Mouse (Mus musculus) erythroblast, embryonic 14.5 days (primary cell): ENCODE data around the gene Ltn1. TPM values are rescaled to one million over a fixed set of nuclear protein-coding genes. Genes with fewer than 3 reads are reported as not detected.
A peak's percentile ranks its signal among the peaks of the same experiment; 100 is the strongest.

ENCODE experiments used
- H3K27me3 ChIP-seq: 2 replicates; pipeline ENCODE4 v1.6.1; 2012; ENCODE audit warnings: inconsistent platforms; ENCODE audit not compliant: control insufficient read depth
- H3K36me3 ChIP-seq: 2 replicates; pipeline ENCODE4 v1.6.1; 2012; ENCODE audit warnings: mild to moderate bottlenecking, inconsistent platforms; ENCODE audit not compliant: control insufficient read depth
- H3K4me1 ChIP-seq: 2 replicates; pipeline ENCODE4 v1.6.1; 2012; ENCODE audit warnings: inconsistent platforms; ENCODE audit not compliant: control insufficient read depth
- H3K4me3 ChIP-seq: replicated peaks from 2 replicates; pipeline ENCODE3; 2012; ENCODE audit warnings: moderate library complexity, mild to moderate bottlenecking, inconsistent platforms
- H3K9me3 ChIP-seq: 2 replicates; pipeline ENCODE4 v1.6.1; 2012; ENCODE audit warnings: low read length, inconsistent platforms, mixed read lengths; ENCODE audit not compliant: control insufficient read depth
- GATA1 ChIP-seq: IDR thresholded peaks from 2 replicates; pipeline ENCODE4 v1.6.1; 2012; ENCODE audit warnings: low read length, inconsistent platforms, mixed read lengths
- TAL1 ChIP-seq: IDR thresholded peaks from 3 replicates; pipeline ENCODE4 v1.6.1; 2012; ENCODE audit warnings: low read length, inconsistent platforms, mixed read lengths
- polyA plus RNA-seq: library from polyadenylated mRNA; stranded (reverse); fragments of >175 nt; gene quantifications from 2 replicates; pipeline ENCODE4 v1.2.3, GENCODE M21; 2012

The Ltn1 gene
- polyA plus RNA-seq: 0.04 and 0.07 TPM in 2 replicates

DNA sequence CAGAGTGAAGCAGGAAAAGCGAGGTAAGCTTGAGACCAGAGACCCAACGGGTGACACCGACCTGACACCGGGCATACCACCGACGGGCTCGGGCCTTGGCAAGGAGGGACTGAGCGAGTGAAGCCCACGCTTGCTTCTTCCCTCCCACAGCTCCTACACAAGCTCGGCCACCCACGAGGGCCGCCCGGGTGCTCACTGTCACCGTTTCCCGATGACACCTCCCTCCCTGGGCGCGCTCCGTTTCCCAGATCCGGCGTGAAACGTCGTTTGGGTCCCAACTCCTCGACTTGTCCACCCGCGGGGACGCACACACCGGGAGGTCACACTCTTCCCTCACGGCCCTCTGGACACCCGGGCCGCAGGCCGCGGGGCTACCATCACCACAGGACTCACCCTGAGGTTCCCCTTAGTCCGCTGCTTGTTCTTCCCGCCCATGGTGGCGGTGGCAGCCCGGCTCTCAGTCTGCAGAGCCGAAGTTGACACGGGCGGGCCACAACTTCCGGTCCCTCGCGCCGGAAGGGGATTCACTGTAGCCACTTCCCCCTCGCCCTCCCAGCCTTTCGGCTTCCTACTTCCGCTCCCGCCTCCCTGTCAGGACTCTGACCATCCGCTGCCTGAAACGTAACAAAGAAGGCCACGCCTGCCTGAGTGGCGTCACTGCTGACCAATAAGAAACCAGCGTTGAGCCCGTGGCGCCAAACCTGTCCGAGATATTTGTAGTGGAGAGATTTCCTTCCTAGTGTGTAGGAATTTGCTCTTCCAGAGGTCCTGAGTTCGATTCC lies at the start of gene Ltn1:
Ltn1 (minus strand) TSS at position 580 of the 782 bp plus-strand sequence.
- no peak for TF ChIP-seq TAL1
- no peak for TF ChIP-seq GATA1
- Histone ChIP-seq H3K36me3 (peaks cover 15% of the 10 kb centered on the region), H3K4me3 (peak within 1 kb of the TSS; percentile 83), H3K4me1 (peaks cover 36% of the 10 kb centered on the region), H3K9me3 (no peaks in the 10 kb centered on the region), H3K27me3 (no peaks in the 10 kb centered on the region)

GRCm38 (mm10) chr16:87470579-87470978 lies 38.2 kb upstream of the Ltn1 start:
- TF ChIP-seq GATA1 (no peak), TAL1 (no peak)
- no peaks in the 10 kb centered on the region for H3K9me3 ChIP-seq
- no peak overlapping the region for H3K4me3 ChIP-seq
- H3K27me3 ChIP-seq: no peaks in the 10 kb centered on the region
- no peaks in the 10 kb centered on the region for H3K4me1 ChIP-seq
- peaks cover 87% of the 10 kb centered on the region for H3K36me3 ChIP-seq

- no peaks in the 10 kb centered on the region for H3K9me3 ChIP-seq
- no peak for TF ChIP-seq GATA1
- TF ChIP-seq TAL1: no peak
- H3K4me3 ChIP-seq: no peak overlapping the region
- H3K36me3 ChIP-seq: peaks cover 45% of the 10 kb centered on the region
- H3K27me3 ChIP-seq: no peaks in the 10 kb centered on the region
- peaks cover 31% of the 10 kb centered on the region for H3K4me1 ChIP-seq
Observed at GRCm38 (mm10) chr16:87458752-87459151, 26.3 kb upstream of the Ltn1 start.

DNA sequence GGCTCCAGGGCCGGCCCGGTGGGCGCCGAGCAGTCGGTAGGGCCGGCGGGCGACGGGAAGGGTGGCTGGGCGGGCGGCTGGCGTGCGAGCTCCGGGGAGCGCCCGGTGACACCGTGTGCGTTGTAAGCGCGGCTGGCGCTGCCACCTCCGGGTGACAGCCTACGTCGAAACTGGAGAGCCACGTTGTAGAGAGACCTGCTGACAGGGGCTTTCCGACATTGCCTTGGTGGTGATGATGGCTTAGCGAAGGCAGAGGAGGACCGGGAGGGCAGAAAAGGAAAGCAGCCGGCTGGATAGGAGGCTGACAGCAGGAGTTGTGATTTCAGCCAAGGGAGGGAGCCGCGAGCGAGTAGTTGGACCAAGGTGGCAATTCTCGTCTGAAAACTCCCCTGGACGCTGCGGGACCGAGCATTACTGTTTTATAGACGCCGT lies 22.8 kb upstream of the Ltn1 start:
- peaks cover 13% of the 10 kb centered on the region for H3K36me3 ChIP-seq
- H3K4me3 ChIP-seq: peak overlapping the region; percentile 95
- H3K4me1 ChIP-seq: peaks cover 34% of the 10 kb centered on the region
- H3K9me3 ChIP-seq: peaks cover 2% of the 10 kb centered on the region; the same call in 1 of the 2 replicates
- no peaks in the 10 kb centered on the region; the same call in 1 of the 2 replicates for H3K27me3 ChIP-seq
- TF ChIP-seq TAL1 (no peak), GATA1 (no peak)

- Histone ChIP-seq H3K27me3 (no peaks in the 10 kb centered on the region; the same call in 1 of the 2 replicates), H3K36me3 (peaks cover 10% of the 10 kb centered on the region), H3K9me3 (peaks cover 2% of the 10 kb centered on the region; the same call in 1 of the 2 replicates), H3K4me1 (peaks cover 34% of the 10 kb centered on the region), H3K4me3 (peak within 1 kb of the TSS; percentile 95)
- TF ChIP-seq TAL1: no peak
- TF ChIP-seq GATA1: no peak
Observed at GRCm38 (mm10) chr16:87454419-87455179, 22.2 kb upstream of the Ltn1 start, which contains the start of gene Usp16. Usp16 (plus strand) TSS chr16:87454703.

DNA sequence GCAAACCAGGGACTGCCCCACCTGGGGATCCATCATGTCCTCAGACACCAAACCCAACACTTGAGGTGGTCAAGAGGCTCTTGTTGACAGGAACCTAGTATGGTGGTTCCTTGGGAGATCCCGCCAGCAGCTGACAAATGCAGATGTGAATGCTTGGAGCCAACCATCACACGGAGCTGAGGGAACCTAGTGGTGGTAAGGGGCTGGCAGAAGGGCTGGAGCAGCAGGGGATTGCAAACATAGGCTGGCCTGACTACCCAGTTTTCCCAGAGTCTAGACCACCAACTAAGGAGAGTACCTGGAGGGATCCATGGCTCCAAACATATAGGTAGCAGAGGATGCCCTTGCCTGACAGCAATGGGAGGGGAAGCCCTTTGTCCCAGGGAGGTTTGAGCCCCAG lies 20.8 kb upstream of the Ltn1 start:
- Histone ChIP-seq H3K4me3 (no peak overlapping the region), H3K4me1 (peaks cover 34% of the 10 kb centered on the region), H3K9me3 (peaks cover 2% of the 10 kb centered on the region; the same call in 1 of the 2 replicates), H3K36me3 (no peaks in the 10 kb centered on the region), H3K27me3 (no peaks in the 10 kb centered on the region; the same call in 1 of the 2 replicates)
- TF ChIP-seq TAL1: no peak
- TF ChIP-seq GATA1: no peak

- TF ChIP-seq TAL1: no peak
- no peak for TF ChIP-seq GATA1
- Histone ChIP-seq H3K27me3 (peaks cover 13% of the 10 kb centered on the region), H3K9me3 (no peaks in the 10 kb centered on the region), H3K4me3 (no peak overlapping the region), H3K36me3 (no peaks in the 10 kb centered on the region), H3K4me1 (peaks cover 11% of the 10 kb centered on the region)
Observed at GRCm38 (mm10) chr16:87445528-87445927, 13.1 kb upstream of the Ltn1 start.

DNA sequence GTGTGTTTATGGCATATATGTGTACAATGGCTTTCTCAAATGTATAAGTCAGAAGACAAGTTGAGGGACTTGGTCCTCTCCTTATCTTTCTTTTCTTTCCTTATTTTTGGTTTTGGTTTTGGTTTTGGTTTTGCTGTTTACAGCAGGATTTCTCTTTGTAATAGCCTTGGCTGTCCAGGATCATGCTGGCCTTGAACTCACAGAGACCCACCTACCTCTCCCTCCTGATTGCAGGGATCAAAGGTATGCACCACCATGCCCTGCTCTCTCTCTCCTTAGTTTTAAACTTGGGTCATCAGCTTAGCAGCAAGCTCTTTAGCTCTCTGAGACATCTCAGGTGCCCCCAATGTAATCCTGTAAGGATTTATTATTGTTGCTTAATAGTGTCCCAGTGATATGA lies 12.7 kb upstream of the Ltn1 start:
- H3K27me3 ChIP-seq: peaks cover 13% of the 10 kb centered on the region
- peaks cover 11% of the 10 kb centered on the region for H3K4me1 ChIP-seq
- H3K36me3 ChIP-seq: no peaks in the 10 kb centered on the region
- no peaks in the 10 kb centered on the region for H3K9me3 ChIP-seq
- no peak overlapping the region for H3K4me3 ChIP-seq
- no peak for TF ChIP-seq TAL1
- no peak for TF ChIP-seq GATA1

GRCm38 (mm10) chr16:87444071-87444470 lies 11.7 kb upstream of the Ltn1 start:
- no peak overlapping the region for H3K4me3 ChIP-seq
- H3K36me3 ChIP-seq: no peaks in the 10 kb centered on the region
- H3K4me1 ChIP-seq: peaks cover 19% of the 10 kb centered on the region
- peaks cover 13% of the 10 kb centered on the region for H3K27me3 ChIP-seq
- H3K9me3 ChIP-seq: no peaks in the 10 kb centered on the region
- no peak for TF ChIP-seq GATA1
